Mouse (Mus musculus): Measurements from ENCODE around the gene Col13a1.

Gene Col13a1

GRCm38 (mm10) chr10:61968003-61968553, 10.8 kb downstream of the Col13a1 start:
- no peak for DNase-seq (ENCODE audit: low spot score in 2 of 2)

GRCm38 (mm10) chr10:61967207-61967606, 11.7 kb downstream of the Col13a1 start:
- DNase-seq (ENCODE audit: low spot score in 2 of 2): no peak

- DNase-seq (ENCODE audit: low spot score in 2 of 2): no peak
Measured at GRCm38 (mm10) chr10:61965386-61965841, 13.5 kb downstream of the Col13a1 start.

- DNase-seq (ENCODE audit: low spot score in 2 of 2): no peak
Measured at GRCm38 (mm10) chr10:61956718-61957117, 22.2 kb downstream of the Col13a1 start.

- no peak for DNase-seq (ENCODE audit: low spot score in 2 of 2)
Measured at GRCm38 (mm10) chr10:61953916-61954315, 25.0 kb downstream of the Col13a1 start.

- DNase-seq (ENCODE audit: low spot score in 2 of 2): no peak
Measured at GRCm38 (mm10) chr10:61949542-61949941, 29.4 kb downstream of the Col13a1 start.

GRCm38 (mm10) chr10:61944386-61944785, 34.5 kb downstream of the Col13a1 start:
- no peak for DNase-seq (ENCODE audit: low spot score in 2 of 2)

- DNase-seq (ENCODE audit: low spot score in 2 of 2): no peak
Measured at GRCm38 (mm10) chr10:61943480-61943879, 35.4 kb downstream of the Col13a1 start.

GRCm38 (mm10) chr10:61942719-61943118, 36.2 kb downstream of the Col13a1 start:
- no peak for DNase-seq (ENCODE audit: low spot score in 2 of 2)

GRCm38 (mm10) chr10:61936211-61937121, 42.4 kb downstream of the Col13a1 start:
- DNase-seq (ENCODE audit: low spot score in 2 of 2): no peak

- DNase-seq (ENCODE audit: low spot score in 2 of 2): no peak
Measured at GRCm38 (mm10) chr10:61931678-61932077, 47.2 kb downstream of the Col13a1 start.

GRCm38 (mm10) chr10:61929901-61930300, 49.0 kb downstream of the Col13a1 start:
- DNase-seq (ENCODE audit: low spot score in 2 of 2): no peak

GRCm38 (mm10) chr10:61928725-61929651, 49.9 kb downstream of the Col13a1 start:
- DNase-seq (ENCODE audit: low spot score in 2 of 2): no peak

GRCm38 (mm10) chr10:61925691-61926090, 53.2 kb downstream of the Col13a1 start:
- DNase-seq (ENCODE audit: low spot score in 2 of 2): no peak

GRCm38 (mm10) chr10:61920655-61921365, 58.1 kb downstream of the Col13a1 start:
- no peak for DNase-seq (ENCODE audit: low spot score in 2 of 2)

GRCm38 (mm10) chr10:61919924-61920654, 58.8 kb downstream of the Col13a1 start:
- no peak for DNase-seq (ENCODE audit: low spot score in 2 of 2)

GRCm38 (mm10) chr10:61919496-61919895, 59.4 kb downstream of the Col13a1 start:
- no peak for DNase-seq (ENCODE audit: low spot score in 2 of 2)

GRCm38 (mm10) chr10:61917066-61917465, 61.8 kb downstream of the Col13a1 start:
- DNase-seq (ENCODE audit: low spot score in 2 of 2): no peak

GRCm38 (mm10) chr10:61911770-61912169, 67.1 kb downstream of the Col13a1 start:
- DNase-seq (ENCODE audit: low spot score in 2 of 2): no peak

GRCm38 (mm10) chr10:61909004-61909403, 69.9 kb downstream of the Col13a1 start:
- DNase-seq (ENCODE audit: low spot score in 2 of 2): no peak

- no peak for DNase-seq (ENCODE audit: low spot score in 2 of 2)
Measured at GRCm38 (mm10) chr10:61906226-61906625, 72.7 kb downstream of the Col13a1 start.
